Mouse (Mus musculus): ENCODE data around the gene Prkd1.

- TF ChIP-seq CTCF (IDR thresholded peaks at IDR 0.05; ENCODE audit: control insufficient read depth, insufficient read depth, insufficient read length) (no peak), CEBPB (IDR thresholded peaks at IDR 0.05; ENCODE audit: low read depth) (no peak), USF1 (IDR thresholded peaks at IDR 0.05; ENCODE audit: low read depth) (no peak), MAX (IDR thresholded peaks at IDR 0.05) (no peak), MYOG (IDR thresholded peaks at IDR 0.05; ENCODE audit: control insufficient read depth, extremely low read depth, insufficient read length) (no peak), MYOD1 (IDR thresholded peaks at IDR 0.05; ENCODE audit: control insufficient read depth, insufficient read length, low read depth) (no peak), FOSL1 (IDR thresholded peaks at IDR 0.05; ENCODE audit: insufficient read depth, low read length, poor library complexity, severe bottlenecking) (no peak)
Observed at GRCm38 (mm10) chr12:50546394-50546793, 102.5 kb downstream of the Prkd1 start.
